Mouse (Mus musculus): ENCODE results near the gene Egfl8.

Gene Egfl8

GRCm38 (mm10) chr17:34572361-34572760, 43.4 kb downstream of the Egfl8 start:
- no peak for DNase-seq (ENCODE audit: low spot score)

DNA sequence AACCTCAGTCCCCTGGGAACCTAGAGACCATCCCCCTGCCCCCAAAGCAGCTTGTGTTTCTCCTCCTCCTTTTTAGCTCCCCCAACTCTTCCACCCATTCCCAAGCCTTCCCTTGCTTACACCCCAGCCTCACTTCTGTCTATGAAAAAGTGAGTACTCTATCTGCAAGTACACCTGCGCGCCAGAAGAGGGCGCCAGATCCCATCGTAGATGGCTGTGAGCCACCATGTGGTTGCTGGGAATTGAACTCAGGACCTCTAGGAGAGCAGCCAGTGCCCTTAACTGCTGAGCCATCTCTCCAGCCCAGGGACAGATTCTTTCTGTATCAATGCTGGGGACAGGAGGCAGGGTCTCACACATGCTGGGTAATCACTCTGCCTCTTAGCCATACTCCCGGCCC, 43.9 kb downstream of the Egfl8 start:
- no peak for DNase-seq (ENCODE audit: low spot score)

DNA sequence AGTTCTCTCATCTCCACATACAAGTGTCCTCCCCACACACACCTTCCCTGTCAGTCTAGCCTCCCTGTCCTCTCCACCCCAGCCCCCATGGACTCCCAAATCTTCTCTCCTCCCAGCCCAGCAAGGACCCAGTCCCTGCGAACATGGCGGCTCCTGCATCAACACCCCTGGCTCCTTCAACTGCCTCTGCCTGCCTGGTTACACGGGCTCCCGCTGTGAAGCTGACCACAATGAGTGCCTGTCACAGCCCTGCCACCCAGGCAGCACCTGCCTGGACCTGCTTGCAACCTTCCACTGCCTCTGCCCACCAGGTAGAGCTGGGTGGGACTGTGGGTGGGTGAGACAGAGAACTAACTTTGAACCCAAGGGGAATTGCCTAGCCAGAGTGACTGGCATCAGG, 45.9 kb downstream of the Egfl8 start:
- DNase-seq (ENCODE audit: low spot score) = no peak

DNA sequence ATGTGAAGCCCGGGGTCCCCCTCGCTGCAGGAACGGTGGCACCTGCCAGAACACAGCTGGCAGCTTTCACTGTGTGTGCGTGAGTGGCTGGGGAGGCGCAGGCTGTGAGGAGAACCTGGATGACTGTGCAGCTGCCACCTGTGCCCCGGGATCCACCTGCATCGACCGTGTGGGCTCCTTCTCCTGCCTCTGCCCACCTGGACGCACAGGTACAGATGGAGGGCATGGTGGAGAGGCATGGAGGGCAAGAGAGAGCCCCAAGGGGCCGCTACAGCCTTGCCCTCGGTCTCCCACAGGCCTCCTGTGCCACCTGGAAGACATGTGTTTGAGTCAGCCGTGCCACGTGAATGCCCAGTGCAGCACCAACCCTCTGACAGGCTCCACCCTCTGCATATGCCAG, 47.4 kb downstream of the Egfl8 start:
- DNase-seq (ENCODE audit: low spot score) = no peak

- DNase-seq (ENCODE audit: low spot score) = no peak
Observed at GRCm38 (mm10) chr17:34567311-34567710, 48.5 kb downstream of the Egfl8 start.

DNA sequence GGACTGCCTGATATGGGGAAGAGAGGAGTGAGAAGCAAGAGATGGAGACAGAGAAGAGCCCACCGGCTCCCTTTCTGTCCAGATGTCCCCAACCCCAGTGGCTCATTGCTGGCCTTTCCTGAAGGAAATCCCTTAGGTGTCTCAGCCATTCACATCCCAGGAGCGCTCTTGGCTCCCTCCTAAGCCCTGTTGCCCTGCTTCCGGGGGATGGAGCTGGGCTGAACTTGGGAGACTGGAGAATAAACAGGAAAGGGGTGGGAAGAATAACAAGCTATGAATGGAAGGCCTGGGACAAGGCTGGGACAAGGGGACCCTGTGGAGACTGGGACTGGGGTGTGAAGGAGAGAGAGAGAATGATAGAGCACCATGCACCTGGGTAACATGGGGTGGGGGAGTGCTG, 51.0 kb downstream of the Egfl8 start:
- no peak for DNase-seq (ENCODE audit: low spot score)

DNA sequence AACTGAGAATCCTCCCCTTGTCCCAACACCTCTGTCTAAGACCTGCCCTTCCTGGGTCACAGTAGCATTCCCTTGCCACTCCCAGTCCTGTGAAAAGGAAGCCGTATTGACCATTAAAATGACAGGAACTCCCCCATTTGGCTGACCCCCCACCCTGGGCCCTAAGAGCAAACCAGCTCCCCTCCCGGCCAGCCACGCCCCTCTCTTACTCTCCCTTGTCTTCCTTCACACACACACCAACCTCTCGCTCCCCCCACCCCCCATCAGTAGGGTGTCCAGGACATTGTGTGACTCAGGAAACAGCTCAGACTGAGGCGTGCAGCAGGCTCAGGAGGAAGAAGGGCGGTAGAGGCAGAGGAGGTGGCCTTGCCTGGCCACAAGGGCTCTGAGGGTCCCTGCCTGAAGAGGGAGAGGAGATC, 51.8 kb downstream of the Egfl8 start, which contains the start of gene Notch4:
Gene Notch4, plus strand, starts transcription at position 266 of the 419 bp plus-strand sequence.
- DNase-seq (ENCODE audit: low spot score) = no peak

DNA sequence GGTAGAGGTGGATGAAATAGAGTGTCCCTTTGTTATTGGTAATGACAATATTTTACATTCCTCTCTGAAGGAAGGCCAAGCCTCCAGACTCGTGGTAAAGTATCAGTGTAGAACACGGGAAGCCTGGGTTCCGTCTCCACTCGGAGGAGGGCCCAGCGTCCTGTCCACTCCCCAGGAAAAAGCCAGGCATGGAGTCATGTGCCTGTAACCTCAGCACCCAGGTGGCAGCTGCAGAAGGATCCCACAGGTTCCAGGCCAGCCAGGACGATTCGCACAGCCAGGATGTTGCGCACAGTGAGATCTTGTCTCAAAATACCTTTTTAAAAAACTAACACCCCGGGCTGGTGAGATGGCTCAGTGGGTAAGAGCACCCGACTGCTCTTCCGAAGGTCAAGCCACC, 52.4 kb downstream of the Egfl8 start:
- DNase-seq (ENCODE audit: low spot score) = no peak
